Mouse (Mus musculus): Measurements from ENCODE around the gene Ankrd9.

Ankrd9 gene

GRCm38 (mm10) chr12:110978607-110979406, at the start of gene Ankrd9:
Gene Ankrd9 (minus strand): TSS chr12:110979040.
- DNase-seq (ENCODE audit: low read depth) = peak; percentile 97

- no peak for DNase-seq (ENCODE audit: low read depth)
Observed at GRCm38 (mm10) chr12:111021577-111021976, 42.7 kb upstream of the Ankrd9 start.

GRCm38 (mm10) chr12:111021138-111021537, 42.3 kb upstream of the Ankrd9 start:
- DNase-seq (ENCODE audit: low read depth) = no peak

GRCm38 (mm10) chr12:111019086-111019485, 40.2 kb upstream of the Ankrd9 start:
- DNase-seq (ENCODE audit: low read depth) = no peak

GRCm38 (mm10) chr12:111018068-111018467, 39.2 kb upstream of the Ankrd9 start:
- DNase-seq (ENCODE audit: low read depth) = no peak

- no peak for DNase-seq (ENCODE audit: low read depth)
Observed at GRCm38 (mm10) chr12:111016807-111017206, 38.0 kb upstream of the Ankrd9 start.

- DNase-seq (ENCODE audit: low read depth) = peak; percentile 44
Observed at GRCm38 (mm10) chr12:111009615-111010257, 30.9 kb upstream of the Ankrd9 start.

- no peak for DNase-seq (ENCODE audit: low read depth)
Observed at GRCm38 (mm10) chr12:111008500-111009490, 30.0 kb upstream of the Ankrd9 start.

GRCm38 (mm10) chr12:111007134-111008103, 28.6 kb upstream of the Ankrd9 start:
- peak; percentile 72 for DNase-seq (ENCODE audit: low read depth)

- no peak for DNase-seq (ENCODE audit: low read depth)
Observed at GRCm38 (mm10) chr12:111006339-111006738, 27.5 kb upstream of the Ankrd9 start.

- DNase-seq (ENCODE audit: low read depth) = no peak
Observed at GRCm38 (mm10) chr12:111005803-111006202, 27.0 kb upstream of the Ankrd9 start.

GRCm38 (mm10) chr12:111004142-111004541, 25.3 kb upstream of the Ankrd9 start:
- DNase-seq (ENCODE audit: low read depth) = no peak

GRCm38 (mm10) chr12:111000956-111001355, 22.1 kb upstream of the Ankrd9 start:
- DNase-seq (ENCODE audit: low read depth) = no peak

GRCm38 (mm10) chr12:110999820-111000219, 21.0 kb upstream of the Ankrd9 start:
- no peak for DNase-seq (ENCODE audit: low read depth)

- no peak for DNase-seq (ENCODE audit: low read depth)
Observed at GRCm38 (mm10) chr12:110998092-110998491, 19.3 kb upstream of the Ankrd9 start.

- no peak for DNase-seq (ENCODE audit: low read depth)
Observed at GRCm38 (mm10) chr12:110994666-110995065, 15.8 kb upstream of the Ankrd9 start.

GRCm38 (mm10) chr12:110993226-110993625, 14.4 kb upstream of the Ankrd9 start:
- DNase-seq (ENCODE audit: low read depth) = no peak

GRCm38 (mm10) chr12:110992771-110993170, 13.9 kb upstream of the Ankrd9 start:
- DNase-seq (ENCODE audit: low read depth) = no peak

GRCm38 (mm10) chr12:110992128-110992553, 13.3 kb upstream of the Ankrd9 start:
- peak; percentile 86 for DNase-seq (ENCODE audit: low read depth)

- DNase-seq (ENCODE audit: low read depth) = peak; percentile 91
Observed at GRCm38 (mm10) chr12:110991361-110992127, 12.7 kb upstream of the Ankrd9 start.
